Comparison of ENCODE assay signal across 10 mouse cellular contexts in genomic region chr4:132960313-132960712, GRCm38 (mm10). TPM values are rescaled to one million over a fixed set of nuclear protein-coding genes. Genes with fewer than 3 reads are reported as not detected.
DNase-seq lines count a peak whose midpoint lies in the region; ATAC-seq and TF ChIP-seq lines count a peak whose summit lies in the region.
"Had no signal": no experiment of that assay in that cellular context is flagged by ENCODE, and none has a peak within 500 bp of the region (broad histone marks: within the 10 kb centered on the region; RNA-seq: fewer than 3 reads in every experiment).

No protein-coding gene starts in this region.

- H3K4me1 ChIP-seq in kidney, embryonic 16.5 days (ENCODE audit: insufficient read depth, low read length), result peaks cover 31% of the 10 kb centered on the region
- peaks cover 32% of the 10 kb centered on the region for H3K4me1 ChIP-seq in embryonic facial prominence, embryonic 12.5 days
- peaks cover 20% of the 10 kb centered on the region for H3K4me1 ChIP-seq in limb, embryonic 14.5 days (ENCODE audit: control insufficient read depth, insufficient read depth, low read length)
- H3K4me1 ChIP-seq in thymus, adult 2 months (replicated peaks; ENCODE audit: control insufficient read depth, insufficient read depth, low read length), result peaks cover 27% of the 10 kb centered on the region

- no peak for DNase-seq in kidney, postnatal 36 days
- DNase-seq in R1 (ENCODE audit: low read depth, low spot score), result peak; percentile 27
- DNase-seq in limb, embryonic 14.5 days (ENCODE audit: low spot score), result no peak
- no peak for DNase-seq in frontal cortex, postnatal 36 days (ENCODE audit: low spot score in 2 of 2)
- no peak for DNase-seq in thymus, adult 2 months
- DNase-seq: gastrocnemius, postnatal 10 days; thymus, postnatal 4 days had no signal

- 56% methylated on average over 5 of the region's 5 CpGs for WGBS in kidney, embryonic 16.5 days
- 51% methylated on average over 5 of the region's 5 CpGs for WGBS in embryonic facial prominence, embryonic 12.5 days
- 65% methylated on average over 5 of the region's 5 CpGs for WGBS in limb, embryonic 14.5 days
- 93% methylated on average over 5 of the region's 5 CpGs for WGBS in thymus, adult 2 months

- no peak overlapping the region for H3K4me2 ChIP-seq in kidney, embryonic 16.5 days (replicated peaks; ENCODE audit: low read depth, low read length)
- H3K4me2 ChIP-seq in embryonic facial prominence, embryonic 12.5 days (replicated peaks), result no peak overlapping the region
- no peak overlapping the region for H3K4me2 ChIP-seq in limb, embryonic 14.5 days (replicated peaks; ENCODE audit: low read depth, low read length, severe bottlenecking)
- H3K4me2 ChIP-seq: midbrain, embryonic 13.5 days had no signal

- no peaks in the 10 kb centered on the region for H3K27me3 ChIP-seq in kidney, embryonic 16.5 days (ENCODE audit: insufficient read depth, low read length)
- H3K27me3 ChIP-seq in embryonic facial prominence, embryonic 12.5 days, result no peaks in the 10 kb centered on the region
- H3K27me3 ChIP-seq in limb, embryonic 14.5 days (ENCODE audit: control insufficient read depth, insufficient read depth, low read length), result no peaks in the 10 kb centered on the region
- H3K27me3 ChIP-seq in thymus, adult 2 months (ENCODE audit: control insufficient read depth, insufficient read depth, low read length), result no peaks in the 10 kb centered on the region
- H3K27me3 ChIP-seq: midbrain, embryonic 13.5 days had no signal

- no peak overlapping the region for H3K4me3 ChIP-seq in kidney, embryonic 16.5 days (ENCODE audit: low read length)
- no peak overlapping the region for H3K4me3 ChIP-seq in embryonic facial prominence, embryonic 12.5 days
- no peak overlapping the region for H3K4me3 ChIP-seq in limb, embryonic 14.5 days (replicated peaks; ENCODE audit: low read length)
- no peak overlapping the region for H3K4me3 ChIP-seq in thymus, adult 2 months (ENCODE audit: control insufficient read depth, insufficient read depth, low read length)
- H3K4me3 ChIP-seq: midbrain, embryonic 13.5 days had no signal

- no peak for TF ChIP-seq CTCF in thymus, adult 2 months (IDR thresholded peaks at IDR 0.05; ENCODE audit: borderline replicate concordance, control insufficient read depth, extremely low read depth, insufficient read depth, low read length, poor library complexity)

- H3K9ac ChIP-seq in kidney, embryonic 16.5 days (replicated peaks; ENCODE audit: low read length), result peak overlapping the region; percentile 44; the same call in 1 of the 2 replicates
- H3K9ac ChIP-seq in embryonic facial prominence, embryonic 12.5 days, result no peak overlapping the region
- no peak overlapping the region for H3K9ac ChIP-seq in limb, embryonic 14.5 days (ENCODE audit: low read depth, low read length, severe bottlenecking)
- H3K9ac ChIP-seq: midbrain, embryonic 13.5 days had no signal

- H3K36me3 ChIP-seq in kidney, embryonic 16.5 days (ENCODE audit: insufficient read depth, low read length), result no peaks in the 10 kb centered on the region
- no peaks in the 10 kb centered on the region for H3K36me3 ChIP-seq in embryonic facial prominence, embryonic 12.5 days
- H3K36me3 ChIP-seq in limb, embryonic 14.5 days (ENCODE audit: control insufficient read depth, insufficient read depth, low read length), result no peaks in the 10 kb centered on the region
- H3K36me3 ChIP-seq in thymus, adult 2 months (ENCODE audit: control insufficient read depth, insufficient read depth, low read length), result no peaks in the 10 kb centered on the region
- H3K36me3 ChIP-seq: midbrain, embryonic 13.5 days had no signal

- no peaks in the 10 kb centered on the region for H3K9me3 ChIP-seq in kidney, embryonic 16.5 days (ENCODE audit: low read length)
- no peaks in the 10 kb centered on the region for H3K9me3 ChIP-seq in embryonic facial prominence, embryonic 12.5 days
- H3K9me3 ChIP-seq in limb, embryonic 14.5 days (ENCODE audit: control insufficient read depth, low read length), result no peaks in the 10 kb centered on the region
- H3K9me3 ChIP-seq: midbrain, embryonic 13.5 days had no signal

- no peak for ATAC-seq in kidney, embryonic 16.5 days (ENCODE audit: low FRiP score, low TSS enrichment)
- ATAC-seq in embryonic facial prominence, embryonic 12.5 days (ENCODE audit: insufficient number of reproducible peaks, insufficient read depth, low FRiP score, low TSS enrichment), result no peak
- ATAC-seq in limb, embryonic 14.5 days (ENCODE audit: low FRiP score, low read depth), result no peak
- ATAC-seq: midbrain, embryonic 13.5 days had no signal

- no peak for TF ChIP-seq POLR2A in limb, embryonic 14.5 days (IDR thresholded peaks at IDR 0.05; ENCODE audit: borderline replicate concordance, extremely low read depth, insufficient read depth, insufficient read length)
- no peak for TF ChIP-seq POLR2A in thymus, adult 2 months (IDR thresholded peaks at IDR 0.05; ENCODE audit: control insufficient read depth, extremely low read depth, insufficient read depth, low read length, poor library complexity)

- peak overlapping the region; percentile 3; the same call in 1 of the 2 replicates for H3K27ac ChIP-seq in kidney, embryonic 16.5 days (ENCODE audit: low read length)
- H3K27ac ChIP-seq in embryonic facial prominence, embryonic 12.5 days, result peak overlapping the region; percentile 88; the same call in 1 of the 2 replicates
- H3K27ac ChIP-seq in limb, embryonic 14.5 days (replicated peaks; ENCODE audit: low read depth, low read length), result 0 out of 2 replicates have a peak overlapping the region, but pooled peaks have one; percentile 85
- H3K27ac ChIP-seq in thymus, adult 2 months (ENCODE audit: control insufficient read depth, insufficient read depth, low read length), result no peak overlapping the region

RNA-seq across cellular contexts. Expression of gene Fgr, which starts 13.6 kb away (rescaled TPM):
- 0.44 and 0.58 TPM in 2 replicates for polyA plus RNA-seq in kidney, embryonic 16.5 days (2015; fragmentation: Nextera tagmentation; extraction: Ambion mirVana)
- polyA plus RNA-seq in embryonic facial prominence, embryonic 12.5 days (2016; fragmentation: Nextera tagmentation; extraction: Ambion mirVana), result 0.29 and 0.39 TPM in 2 replicates
- 0.54 and 0.64 TPM in 2 replicates for polyA plus RNA-seq in limb, embryonic 14.5 days (2012; rRNA removed)
- 0.35 and 0.62 TPM in 2 replicates for polyA plus RNA-seq in limb, embryonic 14.5 days (2014; fragmentation: Nextera tagmentation; extraction: Ambion mirVana)
- 15.3 and 15.8 TPM in 2 replicates for polyA plus RNA-seq in thymus, adult 2 months (2012; rRNA removed)

RNA-seq across cellular contexts. Expression of gene Fam76a, which starts 38.0 kb away (rescaled TPM):
- polyA plus RNA-seq in kidney, embryonic 16.5 days (2015; fragmentation: Nextera tagmentation; extraction: Ambion mirVana), result 37.7 and 42.8 TPM in 2 replicates
- 37.7 and 40.9 TPM in 2 replicates for polyA plus RNA-seq in embryonic facial prominence, embryonic 12.5 days (2016; fragmentation: Nextera tagmentation; extraction: Ambion mirVana)
- 19.0 and 19.1 TPM in 2 replicates for polyA plus RNA-seq in limb, embryonic 14.5 days (2012; rRNA removed)
- polyA plus RNA-seq in limb, embryonic 14.5 days (2014; fragmentation: Nextera tagmentation; extraction: Ambion mirVana), result 48.3 and 57.1 TPM in 2 replicates
- 15.0 and 15.1 TPM in 2 replicates for polyA plus RNA-seq in thymus, adult 2 months (2012; rRNA removed)

RNA-seq across cellular contexts. Expression of gene Ahdc1, which starts 50.7 kb away (rescaled TPM):
- 9.8 and 11.7 TPM in 2 replicates for polyA plus RNA-seq in kidney, embryonic 16.5 days (2015; fragmentation: Nextera tagmentation; extraction: Ambion mirVana)
- 12.7 and 14.6 TPM in 2 replicates for polyA plus RNA-seq in embryonic facial prominence, embryonic 12.5 days (2016; fragmentation: Nextera tagmentation; extraction: Ambion mirVana)
- 29.6 and 41.0 TPM in 2 replicates for polyA plus RNA-seq in limb, embryonic 14.5 days (2012; rRNA removed)
- polyA plus RNA-seq in limb, embryonic 14.5 days (2014; fragmentation: Nextera tagmentation; extraction: Ambion mirVana), result 12.9 and 15.6 TPM in 2 replicates
- polyA plus RNA-seq in thymus, adult 2 months (2012; rRNA removed), result 59.8 and 78.9 TPM in 2 replicates
